Mouse (Mus musculus) heart, postnatal 25 days (tissue): Measurements from ENCODE around the gene Ccser1. TPM values are rescaled to one million over a fixed set of nuclear protein-coding genes. Genes with fewer than 3 reads are reported as not detected.

Experiments used
- DNase-seq: peaks from one replicate; pipeline ENCODE4 v3.0.0; 2022; ENCODE audit warnings: low spot score
- intact Hi-C: fragments of 180-260 bp; cut with DNase I; formaldehyde crosslinking; loops from one replicate; pipeline ENCODE4 v1.15.1; 2025
- total RNA-seq, 2 experiments: library from RNA; stranded (reverse); gene quantifications; 2 replicates each; pipeline ENCODE4 v1.2.3; 2021

Ccser1 gene
- total RNA-seq, 2 experiments from 2014 or later = 1.7 to 1.8 TPM

GRCm38 (mm10) chr6:62205013-62205412 lies 1024.9 kb downstream of the Ccser1 start:
- no peak for DNase-seq
- intact Hi-C loops = no loop called here

DNA sequence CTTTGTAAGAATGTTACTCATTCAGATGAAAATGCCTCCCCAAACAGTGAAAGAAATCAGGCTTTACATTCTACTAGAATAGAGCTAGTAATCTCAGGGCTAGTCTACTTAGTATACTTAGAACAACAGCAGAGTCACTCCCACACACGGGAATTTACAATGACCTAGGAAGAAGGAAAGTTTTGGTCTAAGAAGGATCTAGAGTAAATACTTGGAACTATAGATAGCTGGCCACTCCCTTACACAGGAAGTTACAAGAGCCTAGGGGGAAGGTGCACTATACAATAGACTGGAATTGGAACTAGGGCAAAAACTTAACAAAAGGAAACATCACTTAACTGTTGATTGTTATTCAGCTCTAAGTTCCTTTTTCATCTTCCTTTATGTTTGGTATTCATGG lies 1041.7 kb downstream of the Ccser1 start:
- intact Hi-C loops = no loop called here
- no peak for DNase-seq

- DNase-seq = no peak
- intact Hi-C loops = no loop called here
Measured at GRCm38 (mm10) chr6:62263899-62264298, 1083.8 kb downstream of the Ccser1 start.

GRCm38 (mm10) chr6:62264525-62264924 lies 1084.4 kb downstream of the Ccser1 start:
- no peak for DNase-seq
- intact Hi-C loops = no loop called here

DNA sequence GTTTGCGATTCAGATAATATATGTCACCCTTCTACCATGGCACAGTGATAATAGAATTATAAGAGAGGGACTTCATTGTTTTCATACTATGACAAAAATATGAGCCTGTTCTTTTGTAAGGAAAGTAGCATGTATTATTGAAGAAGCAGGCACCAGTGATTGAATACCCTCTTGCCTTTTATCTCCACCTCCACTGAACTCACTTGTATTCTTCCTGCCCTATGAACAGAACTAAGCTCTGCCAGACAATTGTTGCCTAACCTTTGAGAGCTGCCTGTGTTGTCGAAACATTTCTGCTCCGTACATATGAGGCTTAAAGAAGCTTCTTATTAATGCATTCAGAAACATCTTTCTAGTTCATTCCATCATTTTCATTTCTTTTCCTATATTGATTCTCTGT lies 1101.1 kb downstream of the Ccser1 start:
- no peak for DNase-seq
- intact Hi-C loops = no loop called here

DNA sequence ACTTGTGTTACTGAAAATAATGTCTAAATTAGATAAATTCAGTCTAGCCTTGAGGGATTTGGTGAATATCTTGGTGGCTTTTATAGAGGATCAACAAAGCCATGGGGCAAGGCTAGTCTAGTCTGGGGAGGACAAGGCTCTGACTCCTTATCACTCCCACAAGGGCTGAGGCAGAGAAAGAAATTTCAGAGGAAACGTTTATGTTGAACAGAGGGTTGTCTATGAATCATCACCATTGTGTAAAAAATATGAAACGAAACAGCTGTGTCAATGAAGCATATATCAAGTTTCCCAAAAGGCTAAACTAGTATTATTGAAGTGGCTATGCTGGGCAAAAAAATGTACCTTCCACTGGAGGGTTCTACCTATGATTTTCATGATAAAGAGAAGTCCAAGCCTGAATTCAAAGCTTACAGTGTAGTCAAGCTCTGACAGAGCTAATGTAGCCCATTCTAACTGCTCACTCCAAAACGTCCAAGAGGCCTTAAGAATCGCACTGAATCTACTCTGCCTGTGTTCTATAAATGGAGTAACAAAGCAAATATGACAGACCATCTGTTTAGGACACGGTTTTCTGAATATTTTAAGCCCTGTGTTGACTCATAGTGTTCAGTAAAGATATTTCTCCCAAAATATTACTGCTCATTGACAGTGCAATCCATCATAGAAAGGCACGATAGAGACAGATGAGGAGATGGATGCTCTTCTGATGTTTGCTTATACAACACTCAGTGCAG lies 1121.6 kb downstream of the Ccser1 start:
- intact Hi-C loops = no loop called here
- DNase-seq = no peak

GRCm38 (mm10) chr6:62318627-62319026 lies 1138.5 kb downstream of the Ccser1 start:
- intact Hi-C loops = no loop called here
- DNase-seq = no peak

- intact Hi-C loops = no loop called here
- no peak for DNase-seq
Measured at GRCm38 (mm10) chr6:62340319-62340718, 1160.2 kb downstream of the Ccser1 start.

- intact Hi-C loops = no loop called here
- DNase-seq = no peak
Measured at GRCm38 (mm10) chr6:62367802-62368201, 1187.7 kb downstream of the Ccser1 start.
